Mouse (Mus musculus) MEL (cell line): ENCODE results near the gene Wfs1.

ENCODE experiments used
- EP300 ChIP-seq, 2 experiments: IDR thresholded peaks; 2 replicates each; pipeline ENCODE4 v1.6.1; 2011; ENCODE audit warnings: improper control_type of control experiment in 2 of 2, low read length in 2 of 2, low read depth in 1 of 2, mild to moderate bottlenecking in 1 of 2
- MYC ChIP-seq: IDR thresholded peaks from 2 replicates; pipeline ENCODE4 v1.6.1; 2011; ENCODE audit warnings: low read depth, mild to moderate bottlenecking, low read length, improper control_type of control experiment, moderate library complexity
- POLR2A ChIP-seq, 2 experiments: IDR thresholded peaks; 2 replicates each; pipeline ENCODE4 v1.6.1; 2011 to 2012; ENCODE audit warnings: low read length in 2 of 2, mild to moderate bottlenecking in 2 of 2, control low read depth in 1 of 2, improper control_type of control experiment in 1 of 2, low read depth in 1 of 2, moderate library complexity in 1 of 2; ENCODE audit not compliant: control insufficient read depth in 1 of 2, insufficient read depth in 1 of 2, poor library complexity in 1 of 2
- SIN3A ChIP-seq: IDR thresholded peaks from 2 replicates; pipeline ENCODE4 v1.6.1; 2012; ENCODE audit warnings: low read length, improper control_type of control experiment, inconsistent platforms

GRCm38 (mm10) chr5:37035896-37036295 is 46.9 kb upstream of the Wfs1 start:
- no peak for TF ChIP-seq EP300 (IDR thresholded peaks at IDR 0.05; ENCODE audit: low read depth in 1 of 2, low read length in 2 of 2)
- no peak for TF ChIP-seq MYC
- TF ChIP-seq POLR2A (IDR thresholded peaks at IDR 0.05; ENCODE audit: control insufficient read depth in 1 of 2, insufficient read depth in 1 of 2, low read depth in 1 of 2, low read length in 2 of 2, poor library complexity in 1 of 2), result no peak
- no peak for TF ChIP-seq SIN3A
